Comparison of ENCODE assay signal across 9 mouse cellular contexts in the genomic region with DNA sequence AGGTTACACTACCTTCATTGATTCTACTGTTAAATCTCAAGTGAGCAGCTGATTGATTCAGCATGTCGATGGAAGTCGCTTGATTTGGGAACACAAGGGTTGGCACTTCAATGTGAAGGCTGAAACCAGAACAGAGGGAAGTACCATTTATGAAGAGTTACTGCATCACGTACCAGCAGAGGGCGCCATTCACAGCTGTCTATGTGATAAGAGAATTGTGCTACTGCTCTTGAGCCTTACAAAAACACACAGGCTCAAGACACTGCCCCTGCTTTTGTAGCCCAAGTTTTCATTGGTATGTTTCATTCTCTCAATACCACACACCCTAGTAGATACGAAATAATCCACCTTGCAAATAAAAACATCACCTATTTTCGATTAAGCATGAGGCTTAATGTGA.
DNase-seq lines count a peak whose midpoint lies in the region; ATAC-seq and TF ChIP-seq lines count a peak whose summit lies in the region.
"Had no signal": no experiment of that assay in that cellular context is flagged by ENCODE, and none has a peak within 500 bp of the region (broad histone marks: within the 10 kb centered on the region; RNA-seq: fewer than 3 reads in every experiment).

No protein-coding gene starts in this region.

- H3K9ac ChIP-seq in hindbrain, embryonic 11.5 days (ENCODE audit: low read depth, low read length), result no peak overlapping the region
- H3K9ac ChIP-seq in hindbrain, embryonic 12.5 days, result no peak overlapping the region
- no peak overlapping the region for H3K9ac ChIP-seq in embryonic facial prominence, embryonic 11.5 days (replicated peaks; ENCODE audit: low read length)
- H3K9ac ChIP-seq in limb, embryonic 14.5 days (ENCODE audit: low read depth, low read length, severe bottlenecking), result no peak overlapping the region
- H3K9ac ChIP-seq: limb, embryonic 15.5 days had no signal

- no peaks in the 10 kb centered on the region for H3K4me1 ChIP-seq in hindbrain, embryonic 11.5 days (replicated peaks; ENCODE audit: control insufficient read depth, insufficient read depth, low read length)
- no peaks in the 10 kb centered on the region for H3K4me1 ChIP-seq in hindbrain, embryonic 12.5 days
- H3K4me1 ChIP-seq in embryonic facial prominence, embryonic 11.5 days (ENCODE audit: control insufficient read depth, insufficient read depth, low read length), result no peaks in the 10 kb centered on the region
- no peaks in the 10 kb centered on the region for H3K4me1 ChIP-seq in limb, embryonic 14.5 days (ENCODE audit: control insufficient read depth, insufficient read depth, low read length)
- H3K4me1 ChIP-seq: limb, embryonic 15.5 days had no signal

- H3K4me3 ChIP-seq in hindbrain, embryonic 11.5 days (ENCODE audit: low read depth, low read length), result no peak overlapping the region
- H3K4me3 ChIP-seq in hindbrain, embryonic 12.5 days, result no peak overlapping the region
- H3K4me3 ChIP-seq in embryonic facial prominence, embryonic 11.5 days (ENCODE audit: low read depth, low read length), result no peak overlapping the region
- no peak overlapping the region for H3K4me3 ChIP-seq in limb, embryonic 14.5 days (replicated peaks; ENCODE audit: low read length)
- H3K4me3 ChIP-seq: limb, embryonic 15.5 days had no signal

- no peak overlapping the region for H3K4me2 ChIP-seq in hindbrain, embryonic 11.5 days (replicated peaks; ENCODE audit: low read depth, low read length)
- no peak overlapping the region for H3K4me2 ChIP-seq in hindbrain, embryonic 12.5 days (replicated peaks)
- H3K4me2 ChIP-seq in embryonic facial prominence, embryonic 11.5 days (ENCODE audit: low read depth, low read length), result no peak overlapping the region
- no peak overlapping the region for H3K4me2 ChIP-seq in limb, embryonic 14.5 days (replicated peaks; ENCODE audit: low read depth, low read length, severe bottlenecking)
- H3K4me2 ChIP-seq: limb, embryonic 15.5 days had no signal

- H3K9me3 ChIP-seq in hindbrain, embryonic 11.5 days (ENCODE audit: control insufficient read depth, low read length), result no peaks in the 10 kb centered on the region
- no peaks in the 10 kb centered on the region for H3K9me3 ChIP-seq in hindbrain, embryonic 12.5 days (replicated peaks)
- no peaks in the 10 kb centered on the region for H3K9me3 ChIP-seq in embryonic facial prominence, embryonic 11.5 days (replicated peaks; ENCODE audit: control insufficient read depth, low read length)
- H3K9me3 ChIP-seq in limb, embryonic 14.5 days (ENCODE audit: control insufficient read depth, low read length), result no peaks in the 10 kb centered on the region
- H3K9me3 ChIP-seq: limb, embryonic 15.5 days had no signal

- no peaks in the 10 kb centered on the region for H3K27me3 ChIP-seq in hindbrain, embryonic 11.5 days (ENCODE audit: control insufficient read depth, insufficient read depth, low read length)
- no peaks in the 10 kb centered on the region for H3K27me3 ChIP-seq in hindbrain, embryonic 12.5 days
- no peaks in the 10 kb centered on the region for H3K27me3 ChIP-seq in embryonic facial prominence, embryonic 11.5 days (ENCODE audit: control insufficient read depth, insufficient read depth, low read length)
- no peaks in the 10 kb centered on the region for H3K27me3 ChIP-seq in limb, embryonic 14.5 days (ENCODE audit: control insufficient read depth, insufficient read depth, low read length)
- H3K27me3 ChIP-seq: limb, embryonic 15.5 days had no signal

- no peaks in the 10 kb centered on the region for H3K36me3 ChIP-seq in hindbrain, embryonic 11.5 days (ENCODE audit: control insufficient read depth, insufficient read depth, low read length)
- no peaks in the 10 kb centered on the region for H3K36me3 ChIP-seq in hindbrain, embryonic 12.5 days
- H3K36me3 ChIP-seq in embryonic facial prominence, embryonic 11.5 days (replicated peaks; ENCODE audit: control insufficient read depth, insufficient read depth, low read depth, low read length), result no peaks in the 10 kb centered on the region
- H3K36me3 ChIP-seq in limb, embryonic 14.5 days (ENCODE audit: control insufficient read depth, insufficient read depth, low read length), result no peaks in the 10 kb centered on the region
- H3K36me3 ChIP-seq: limb, embryonic 15.5 days had no signal

- no peak overlapping the region for H3K27ac ChIP-seq in hindbrain, embryonic 11.5 days (ENCODE audit: low read depth, low read length)
- no peak overlapping the region for H3K27ac ChIP-seq in hindbrain, embryonic 12.5 days
- H3K27ac ChIP-seq in embryonic facial prominence, embryonic 11.5 days (replicated peaks; ENCODE audit: low read depth, low read length), result no peak overlapping the region
- no peak overlapping the region for H3K27ac ChIP-seq in limb, embryonic 14.5 days (replicated peaks; ENCODE audit: low read depth, low read length)
- H3K27ac ChIP-seq: limb, embryonic 15.5 days had no signal

- WGBS in hindbrain, embryonic 11.5 days, result 45% methylated on average over 6 of the region's 6 CpGs
- WGBS in hindbrain, embryonic 12.5 days, result 38% methylated on average over 6 of the region's 6 CpGs
- 37% methylated on average over 6 of the region's 6 CpGs for WGBS in embryonic facial prominence, embryonic 11.5 days
- WGBS in limb, embryonic 14.5 days, result 45% methylated on average over 6 of the region's 6 CpGs

- ATAC-seq in hindbrain, embryonic 11.5 days (ENCODE audit: low FRiP score), result peak; percentile 60
- no peak for ATAC-seq in hindbrain, embryonic 12.5 days (ENCODE audit: low FRiP score)
- ATAC-seq in embryonic facial prominence, embryonic 11.5 days (replicated peaks; ENCODE audit: insufficient number of reproducible peaks, low FRiP score, low TSS enrichment, low read depth), result no peak
- ATAC-seq in limb, embryonic 14.5 days (ENCODE audit: low FRiP score, low read depth), result no peak

- no peak for TF ChIP-seq POLR2A in limb, embryonic 14.5 days (IDR thresholded peaks at IDR 0.05; ENCODE audit: borderline replicate concordance, extremely low read depth, insufficient read depth, insufficient read length)

- peak; percentile 76 for DNase-seq in hindbrain, embryonic 11.5 days (ENCODE audit: low spot score)
- peak; percentile 80 for DNase-seq in adrenal gland, postnatal 14 days
- DNase-seq in embryonic facial prominence, embryonic 11.5 days (ENCODE audit: low spot score), result peak; percentile 80
- DNase-seq in kidney, adult 9 months, result peak; percentile 60
- peak; percentile 75 for DNase-seq in limb, embryonic 14.5 days (ENCODE audit: low spot score)
- peak; percentile 69 for DNase-seq in right cerebral cortex, postnatal 14 days
- no peak for DNase-seq in thymus, postnatal 36 days

Comparison
In these comparisons a context has a peak if more than half of its experiments do, and no peak if none do; other contexts are left out.
1. DNase-seq: peak in hindbrain, embryonic 11.5 days (single experiment), adrenal gland, postnatal 14 days (single experiment), embryonic facial prominence, embryonic 11.5 days (single experiment), kidney, adult 9 months (single experiment), limb, embryonic 14.5 days (single experiment) and right cerebral cortex, postnatal 14 days (single experiment); none in thymus, postnatal 36 days (0 of 2).